Mouse (Mus musculus): ENCODE results near the gene Tgif2.
A peak's percentile ranks its signal among the peaks of the same experiment; 100 is the strongest.
"Not testable (repeated sequence)": the region's sequence is repeated elsewhere in the genome, so short reads cannot be mapped to it uniquely, and the experiment has no call there.

Gene Tgif2

DNA sequence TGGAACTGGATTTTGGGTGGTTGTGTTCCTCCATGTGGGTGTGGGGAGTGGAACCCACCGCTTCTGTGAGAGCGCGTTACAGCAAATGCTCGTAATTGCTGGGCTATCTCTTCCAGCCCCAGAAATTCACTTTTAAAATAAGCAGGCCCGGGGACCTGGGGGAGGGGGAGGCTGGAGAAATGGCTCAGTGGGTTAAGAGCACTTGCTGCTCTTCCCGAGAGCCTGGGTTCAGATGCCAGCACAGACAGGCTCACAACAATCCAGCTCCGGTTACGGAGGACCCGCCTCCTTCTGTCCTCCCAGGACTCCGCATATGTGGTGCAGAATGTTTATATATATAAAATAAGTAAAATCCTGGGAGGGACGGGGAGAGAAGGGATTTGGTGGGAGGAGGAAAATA lies 2.9 kb downstream of the Tgif2 start:
- DNase-seq (ENCODE audit: low spot score in 2 of 2), result no peak

DNA sequence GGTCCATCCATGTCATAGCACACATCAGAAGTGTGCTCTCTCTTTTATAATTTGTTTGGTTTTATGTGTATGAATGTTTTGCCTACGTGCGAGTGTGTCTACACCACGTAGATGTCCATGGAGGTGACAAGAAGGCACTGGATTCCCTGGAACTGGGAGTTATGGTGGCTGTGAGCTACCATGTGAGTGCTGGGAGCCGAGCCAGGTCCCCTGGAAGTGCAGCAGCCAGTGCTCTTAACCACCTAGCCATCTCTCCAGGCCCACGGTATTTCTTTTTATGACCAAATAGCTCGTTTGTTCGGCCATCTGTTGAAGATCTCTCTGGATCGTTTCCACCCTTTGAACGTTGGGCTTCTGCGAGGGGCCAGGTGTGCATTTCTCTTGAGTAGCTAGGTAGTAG lies 3.5 kb downstream of the Tgif2 start:
- no peak for DNase-seq (ENCODE audit: low spot score in 2 of 2)

DNA sequence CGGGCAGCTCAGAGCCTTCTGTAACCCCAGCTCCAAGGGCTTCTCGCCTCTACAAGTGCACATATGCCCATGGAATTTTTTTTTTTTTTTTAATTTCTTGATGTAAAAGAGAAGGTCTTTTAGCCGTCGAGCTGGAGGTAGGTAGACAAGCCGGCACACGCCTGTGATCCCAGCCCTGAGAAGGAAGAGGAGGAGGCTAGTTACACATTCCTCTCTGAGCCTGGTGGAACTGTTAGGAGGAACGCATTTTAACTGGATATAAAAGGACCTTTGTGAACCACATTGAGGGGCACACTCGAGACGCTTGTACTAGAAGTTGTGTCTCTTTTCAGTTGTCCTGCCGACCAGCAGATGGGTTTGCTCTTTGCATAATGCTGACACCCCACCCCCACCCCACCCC lies 4.9 kb downstream of the Tgif2 start:
- no peak for DNase-seq (ENCODE audit: low spot score in 2 of 2)

- DNase-seq (ENCODE audit: low spot score in 2 of 2), result no peak
Observed at GRCm38 (mm10) chr2:156847653-156848052, 7.8 kb downstream of the Tgif2 start.

DNA sequence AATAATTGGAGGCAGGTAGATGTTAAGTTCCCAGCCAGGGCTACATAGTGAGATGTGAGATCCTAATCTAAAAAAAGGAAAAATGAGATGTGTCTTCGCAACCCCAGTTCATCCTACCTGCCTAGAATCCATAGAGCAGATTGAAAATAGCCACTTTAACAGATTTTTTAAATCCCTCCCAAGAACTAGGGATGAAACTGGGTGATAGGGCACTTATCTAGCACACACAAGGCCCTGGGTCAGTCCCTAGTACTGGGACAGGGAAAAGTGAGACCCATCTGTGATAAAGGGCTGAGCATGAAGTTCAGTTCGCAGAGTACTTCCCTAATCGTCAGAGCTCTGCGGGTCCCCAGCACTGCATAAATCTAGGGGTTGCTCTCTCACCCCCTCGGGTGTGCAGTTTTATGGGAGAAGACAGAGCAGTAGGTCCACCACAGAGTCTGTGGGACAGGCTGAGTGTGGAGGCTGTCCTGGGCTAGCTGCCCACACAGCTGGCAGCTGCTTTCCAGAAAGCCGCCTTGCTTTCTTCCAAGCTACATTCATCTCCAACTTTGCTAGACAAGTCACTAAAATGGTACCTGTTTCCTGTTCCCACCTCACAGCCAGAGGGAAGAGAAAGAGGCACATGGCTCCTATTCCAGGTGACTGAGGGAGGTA lies 8.8 kb downstream of the Tgif2 start:
- no peak for DNase-seq (ENCODE audit: low spot score in 2 of 2)

DNA sequence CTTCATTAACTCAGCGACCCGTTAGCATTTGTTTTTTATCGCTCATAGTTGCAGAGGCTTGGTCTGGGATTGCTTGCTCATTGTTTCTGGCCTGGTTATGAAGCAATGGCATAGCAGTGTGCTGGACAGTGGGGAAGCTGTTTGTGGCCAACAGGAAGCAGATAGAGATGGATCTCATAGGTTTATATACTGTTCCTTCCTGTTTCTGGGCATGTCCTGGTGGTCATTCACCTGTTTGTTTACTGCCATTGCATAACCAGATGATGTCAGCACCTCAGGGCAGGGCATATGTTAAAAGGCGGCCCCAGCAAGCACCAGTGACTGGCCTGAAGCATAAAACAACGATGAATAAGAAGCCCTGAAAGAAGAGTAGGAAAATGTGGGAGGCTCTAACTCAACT lies 10.7 kb downstream of the Tgif2 start:
- DNase-seq (ENCODE audit: low spot score in 2 of 2), result no peak

DNA sequence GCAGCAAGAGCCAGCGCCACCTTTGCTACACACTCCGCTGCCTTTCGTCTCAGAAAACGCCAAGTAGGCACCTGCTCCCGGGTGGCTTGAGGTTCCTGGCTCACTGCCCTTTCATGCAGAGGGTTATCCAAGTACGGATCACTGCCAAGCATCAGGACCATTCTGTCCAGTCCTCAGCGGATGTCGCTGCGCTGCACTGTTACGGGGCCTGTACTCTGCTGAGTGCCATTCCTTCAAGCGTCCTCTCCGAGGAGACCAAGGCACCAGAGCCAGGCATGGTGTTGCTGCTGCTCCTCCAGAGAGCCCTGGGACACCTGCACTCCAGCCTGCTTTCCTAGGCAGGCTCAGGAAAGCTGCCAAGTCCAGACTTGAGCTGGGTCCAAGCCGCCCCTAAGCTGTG lies 13.8 kb downstream of the Tgif2 start:
- not testable (repeated sequence) for DNase-seq (ENCODE audit: low spot score in 2 of 2)

GRCm38 (mm10) chr2:156853999-156854771 lies 14.4 kb downstream of the Tgif2 start:
- DNase-seq (ENCODE audit: low spot score in 2 of 2), result not testable (repeated sequence)

DNA sequence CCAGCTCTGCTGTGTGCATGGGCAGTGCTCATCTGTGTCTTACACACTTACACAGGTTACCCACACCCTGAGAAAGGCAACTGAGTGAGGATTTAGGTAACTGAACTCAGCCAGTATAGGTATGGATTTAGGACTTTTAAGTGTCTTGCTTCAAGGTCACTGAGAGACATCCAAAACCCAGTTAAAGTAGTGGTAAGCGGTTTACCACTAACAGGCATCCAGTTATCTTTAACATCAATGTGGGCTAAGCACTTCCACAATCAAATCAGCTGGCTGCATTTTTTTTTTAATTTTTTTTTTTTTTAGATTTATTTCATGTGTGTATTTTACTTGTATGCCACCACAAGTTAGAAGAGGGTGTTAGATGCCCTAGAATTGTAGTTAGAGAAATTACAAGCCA lies 16.5 kb downstream of the Tgif2 start:
- DNase-seq (ENCODE audit: low spot score in 2 of 2), result no peak

DNA sequence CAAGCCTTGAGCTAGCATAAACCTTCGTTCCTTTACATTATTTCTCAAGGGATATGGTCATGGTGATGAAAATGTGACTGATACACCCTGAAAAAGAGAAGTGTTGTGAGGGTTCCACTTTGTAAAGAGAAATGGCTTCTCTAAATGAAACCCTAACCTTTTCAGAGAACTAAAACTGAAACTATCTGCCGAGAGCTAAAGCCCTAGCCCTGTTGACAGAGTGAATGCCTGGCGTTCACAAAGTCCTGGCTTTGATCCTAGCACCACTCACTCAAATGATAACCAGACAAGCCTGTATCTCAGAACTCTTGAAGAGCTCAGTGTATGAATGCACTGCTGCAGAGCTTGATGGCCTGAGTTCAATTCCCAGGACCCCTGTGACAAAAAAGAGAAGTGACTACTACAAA lies 17.6 kb downstream of the Tgif2 start:
- no peak for DNase-seq (ENCODE audit: low spot score in 2 of 2)

DNA sequence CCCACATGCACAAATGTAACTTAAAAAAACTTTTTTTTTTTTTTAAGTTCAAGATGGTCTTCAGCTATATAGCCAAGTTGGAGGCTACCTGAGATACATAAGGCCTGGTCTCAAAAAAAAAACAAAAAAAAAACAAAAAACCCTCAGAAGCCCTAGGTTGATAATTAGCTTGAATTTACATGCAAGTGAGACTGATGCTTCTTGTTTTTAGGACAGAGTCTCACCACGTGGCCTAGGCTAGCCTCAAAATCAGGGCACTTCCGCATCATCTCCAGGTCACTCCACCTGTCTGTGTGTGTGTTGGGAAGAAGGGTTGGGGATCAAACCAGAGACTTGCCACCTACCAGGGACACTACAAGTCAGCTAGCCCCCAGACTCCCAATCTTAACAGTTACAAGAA lies 18.0 kb downstream of the Tgif2 start, which contains the start of gene 4930518I15Rik:
Gene 4930518I15Rik (minus strand): TSS at position 112 of the 400 bp plus-strand sequence.
- no peak for DNase-seq (ENCODE audit: low spot score in 2 of 2)

- DNase-seq (ENCODE audit: low spot score in 2 of 2), result no peak
Observed at GRCm38 (mm10) chr2:156858671-156859070, 18.9 kb downstream of the Tgif2 start.

GRCm38 (mm10) chr2:156862041-156862717 lies 22.4 kb downstream of the Tgif2 start:
- peak in 1 of 2 experiments; percentile 21 for DNase-seq (ENCODE audit: low spot score in 2 of 2)

DNA sequence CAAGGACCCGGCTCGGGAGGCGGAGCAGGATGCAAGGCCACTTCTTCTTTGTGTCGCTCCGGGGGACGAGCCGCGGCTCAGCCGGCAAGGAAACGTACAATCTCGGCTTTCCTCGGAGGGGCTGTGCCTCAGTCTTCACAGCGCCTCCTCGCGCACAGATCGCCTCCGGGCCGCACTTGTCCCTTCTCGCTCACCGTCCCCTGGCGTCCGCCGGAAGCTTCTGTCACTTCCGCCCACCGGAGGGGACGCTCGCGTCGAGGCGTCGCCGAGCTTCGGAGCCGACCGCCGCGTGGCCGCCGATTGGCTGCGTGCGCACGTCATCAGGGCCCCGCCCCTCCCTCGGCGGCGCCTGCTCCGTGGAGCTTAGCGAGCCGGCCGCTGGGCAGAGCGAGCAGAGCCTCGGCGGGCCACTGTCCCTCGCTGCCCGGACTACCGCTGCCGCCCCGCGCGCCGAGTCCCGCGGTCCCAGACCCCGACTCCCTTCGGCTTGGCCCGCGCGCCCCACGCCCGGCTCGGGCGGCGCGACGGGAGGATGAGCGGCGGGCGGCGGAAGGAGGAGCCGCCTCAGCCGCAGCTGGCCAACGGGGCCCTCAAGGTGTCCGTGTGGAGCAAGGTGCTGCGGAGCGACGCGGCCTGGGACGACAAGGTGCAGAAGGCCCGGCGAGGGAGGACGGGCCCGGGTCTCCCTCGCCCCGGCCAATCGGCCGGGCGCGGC lies 23.1 kb downstream of the Tgif2 start, which contains the start of gene Rab5if:
Gene Rab5if (plus strand): TSS at position 357 of the 715 bp plus-strand sequence.
- DNase-seq (ENCODE audit: low spot score in 2 of 2), result peak; percentile 96 to 98

GRCm38 (mm10) chr2:156863487-156864160 lies 23.8 kb downstream of the Tgif2 start:
- peak in 1 of 2 experiments; percentile 35 for DNase-seq (ENCODE audit: low spot score in 2 of 2)

- DNase-seq (ENCODE audit: low spot score in 2 of 2), result no peak
Observed at GRCm38 (mm10) chr2:156864481-156864880, 24.7 kb downstream of the Tgif2 start.

DNA sequence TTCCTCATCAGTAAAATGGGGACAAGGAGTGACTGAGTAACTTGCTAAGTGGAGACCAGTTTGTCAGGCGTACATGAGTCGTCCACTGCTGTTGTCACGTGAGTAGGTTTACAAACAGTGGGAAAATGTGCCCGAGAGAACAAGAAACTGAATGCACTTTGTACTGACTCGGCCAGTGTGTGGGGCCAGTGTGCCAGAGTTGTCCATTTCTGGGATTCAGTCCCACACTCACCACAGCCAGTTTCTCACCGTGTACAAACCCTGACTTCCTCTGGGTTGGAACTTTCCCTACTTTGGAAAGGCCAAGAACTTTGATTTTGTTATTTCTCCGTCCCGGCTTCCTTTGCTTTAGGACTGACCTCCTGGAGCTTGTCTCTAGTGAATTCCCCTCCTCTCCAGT lies 29.2 kb downstream of the Tgif2 start:
- DNase-seq (ENCODE audit: low spot score in 2 of 2), result no peak

GRCm38 (mm10) chr2:156869554-156869953 lies 29.7 kb downstream of the Tgif2 start:
- no peak for DNase-seq (ENCODE audit: low spot score in 2 of 2)

GRCm38 (mm10) chr2:156870519-156870918 lies 30.7 kb downstream of the Tgif2 start:
- no peak for DNase-seq (ENCODE audit: low spot score in 2 of 2)

GRCm38 (mm10) chr2:156873629-156874028 lies 33.8 kb downstream of the Tgif2 start:
- DNase-seq (ENCODE audit: low spot score in 2 of 2), result peak in 1 of 2 experiments; percentile 52

DNA sequence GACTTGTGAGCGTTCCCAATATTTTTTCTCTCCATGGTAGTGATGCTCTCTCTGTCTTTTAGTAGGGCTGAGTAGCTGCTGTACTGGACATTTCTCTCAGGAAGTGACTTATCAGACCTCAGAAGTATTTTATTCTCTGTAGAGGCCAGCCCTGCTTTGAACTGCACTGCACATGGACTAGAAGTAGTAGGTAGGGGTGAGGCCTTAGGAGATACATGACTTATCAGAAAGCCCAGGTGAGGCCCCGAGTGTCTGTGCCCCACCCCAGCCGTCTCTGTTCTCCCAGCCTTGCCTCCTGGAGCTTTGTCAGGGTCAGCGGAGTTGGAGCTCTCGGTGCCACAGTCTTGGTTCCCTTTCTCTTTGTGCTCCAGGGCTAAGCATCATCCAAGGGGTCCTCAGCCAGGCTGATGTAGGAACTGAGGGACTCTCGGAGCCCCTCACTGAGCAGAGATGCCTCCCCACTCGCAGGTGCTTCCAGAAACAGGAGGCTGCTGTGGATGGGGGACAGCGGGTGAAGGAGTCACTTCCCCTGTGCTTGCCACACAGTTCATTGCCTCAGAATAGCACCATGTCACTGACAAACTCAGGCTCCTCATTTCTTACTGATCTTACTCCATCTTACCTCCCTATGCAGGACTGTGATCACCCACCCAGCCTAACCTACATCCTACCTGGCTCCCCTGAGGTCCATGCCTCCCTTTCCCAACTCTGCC lies 34.4 kb downstream of the Tgif2 start:
- no peak for DNase-seq (ENCODE audit: low spot score in 2 of 2)
